Mouse (Mus musculus): ENCODE measurements around the gene Usp33.

The Usp33 gene

DNA sequence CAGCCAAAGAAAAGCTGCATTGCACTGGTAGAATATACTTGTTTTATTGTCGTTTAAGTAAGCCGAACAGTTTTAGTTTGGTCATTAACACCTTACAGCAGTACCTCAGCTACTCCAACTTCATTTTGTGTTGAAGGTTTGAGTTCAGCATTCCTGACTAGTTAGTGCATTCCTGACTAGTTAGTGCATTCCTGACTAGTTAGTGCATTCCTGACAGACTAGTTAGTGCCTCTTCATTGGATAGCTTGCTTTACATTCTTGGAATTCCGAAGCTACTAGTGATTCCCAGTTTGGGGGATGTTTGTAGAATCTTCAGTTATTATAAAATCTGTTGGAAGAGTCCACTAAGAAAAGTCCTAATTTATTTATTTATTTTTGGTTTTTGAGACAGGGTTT, 56.4 kb downstream of the Usp33 start:
- DNase-seq: no peak

DNA sequence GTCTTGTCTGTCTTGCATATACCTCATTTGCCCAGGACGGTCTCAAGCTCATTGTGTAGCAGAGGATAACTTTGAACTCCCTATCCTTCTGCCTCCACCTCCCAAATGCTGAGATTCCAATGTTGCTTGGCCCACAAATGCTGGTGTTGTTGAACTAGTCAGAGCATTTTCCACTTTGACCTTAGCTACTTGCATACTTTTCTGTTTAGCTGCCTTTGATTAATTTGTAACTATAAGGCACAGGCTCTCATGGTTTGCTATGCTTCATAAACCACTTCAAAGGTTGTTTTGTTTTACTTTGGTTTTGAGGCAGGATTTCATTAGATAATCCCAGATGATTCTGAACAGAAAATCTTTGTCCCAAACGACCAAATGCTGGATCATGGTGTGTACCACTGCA, 57.5 kb downstream of the Usp33 start:
- DNase-seq: peak; percentile 39 to 81

DNA sequence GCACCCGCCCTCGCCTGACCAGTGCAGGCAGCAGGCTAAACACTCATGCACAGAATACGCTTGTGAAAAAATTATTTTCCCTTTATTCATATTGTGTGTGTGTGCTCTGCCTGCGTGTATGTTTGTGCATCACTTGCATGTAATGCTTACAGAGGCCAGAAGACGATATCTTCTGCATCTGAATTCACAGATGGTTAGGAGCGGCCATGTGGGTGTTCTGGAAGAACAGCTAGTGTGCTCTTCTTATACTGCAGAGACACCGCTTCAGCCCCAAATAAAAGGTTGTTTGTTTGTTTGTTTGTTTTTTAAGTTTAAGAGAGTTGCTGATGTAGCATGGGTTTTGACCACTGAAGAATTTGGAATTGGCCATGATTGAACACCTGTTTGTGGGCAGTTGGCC, 59.1 kb downstream of the Usp33 start:
- DNase-seq: no peak

DNA sequence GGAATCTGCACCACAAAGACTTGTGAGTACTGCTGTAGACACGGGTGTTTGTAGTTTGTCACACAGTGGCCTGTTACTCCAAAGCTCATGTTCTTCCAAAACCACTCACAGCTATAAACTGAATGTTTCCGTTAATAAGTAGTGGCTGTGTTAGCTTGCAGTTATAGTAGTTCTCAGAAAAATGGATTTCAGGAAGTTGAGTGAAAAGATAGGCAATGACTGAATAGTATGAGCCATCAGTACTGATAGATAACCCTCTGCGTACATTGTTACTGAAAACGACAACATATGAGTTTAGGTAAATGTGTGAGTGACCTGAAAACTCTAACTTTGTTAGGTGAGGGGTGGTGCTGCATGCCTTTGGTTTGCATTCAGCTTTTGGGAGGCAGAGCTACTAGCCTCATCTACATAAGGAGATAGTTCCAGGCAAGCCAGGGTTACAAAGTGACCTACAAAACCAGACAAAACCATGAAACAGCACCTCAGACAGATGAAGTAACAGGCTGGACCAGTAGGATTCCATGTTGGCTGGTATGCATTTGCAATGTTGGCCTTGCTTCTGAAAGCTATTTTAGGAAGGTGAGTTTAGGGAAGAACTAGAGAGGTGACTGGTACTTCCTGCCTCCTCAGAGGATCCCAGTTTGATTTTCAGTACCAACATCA, 59.8 kb downstream of the Usp33 start:
- DNase-seq: no peak

DNA sequence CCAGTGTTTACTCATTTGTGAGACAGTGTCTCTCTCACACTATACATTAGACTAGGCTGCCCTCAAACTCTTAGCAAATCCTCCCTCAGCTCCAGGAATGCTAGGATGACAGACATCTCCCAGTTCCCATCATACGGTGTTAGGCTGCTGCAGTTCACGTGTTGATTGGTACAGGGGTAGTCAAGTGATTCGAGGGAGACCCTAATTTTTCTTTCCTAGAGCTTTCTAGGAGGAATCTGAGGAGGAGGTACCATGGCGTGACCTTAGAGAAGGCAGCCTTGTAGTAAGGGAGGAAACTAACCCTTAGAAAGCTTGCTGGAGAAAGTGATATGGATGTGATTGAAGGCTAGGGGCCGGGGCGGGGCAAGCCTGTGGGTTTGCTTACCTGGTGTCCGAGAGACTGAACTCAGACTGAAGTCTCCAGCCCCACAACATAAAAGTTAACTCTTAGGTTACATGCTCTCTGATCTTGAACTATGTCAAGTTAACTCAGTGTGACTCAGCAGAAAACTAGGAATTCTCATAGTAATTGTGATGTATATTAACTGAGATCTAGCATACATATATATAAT, 64.8 kb downstream of the Usp33 start:
- peak in 1 of 2 experiments; percentile 25 for DNase-seq

DNA sequence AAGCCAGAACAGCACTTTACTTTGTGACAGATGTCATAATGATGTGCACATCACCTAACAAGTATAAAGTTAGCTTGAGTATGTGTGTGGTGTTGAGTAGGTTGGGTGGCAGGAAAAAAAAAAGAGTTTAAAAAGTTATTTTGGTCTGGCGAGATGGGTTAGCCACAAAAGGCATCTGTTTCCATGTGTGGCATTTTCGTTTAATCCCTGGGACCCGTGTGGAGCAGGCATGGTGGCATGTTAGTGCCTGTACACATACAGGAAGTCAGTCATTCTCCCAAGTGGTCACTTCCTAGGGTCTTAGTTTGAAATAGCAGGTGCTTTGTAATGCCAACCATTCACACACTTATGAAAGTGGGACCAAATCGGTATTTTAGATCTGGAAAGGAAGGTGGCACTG, 66.1 kb downstream of the Usp33 start:
- no peak for DNase-seq

DNA sequence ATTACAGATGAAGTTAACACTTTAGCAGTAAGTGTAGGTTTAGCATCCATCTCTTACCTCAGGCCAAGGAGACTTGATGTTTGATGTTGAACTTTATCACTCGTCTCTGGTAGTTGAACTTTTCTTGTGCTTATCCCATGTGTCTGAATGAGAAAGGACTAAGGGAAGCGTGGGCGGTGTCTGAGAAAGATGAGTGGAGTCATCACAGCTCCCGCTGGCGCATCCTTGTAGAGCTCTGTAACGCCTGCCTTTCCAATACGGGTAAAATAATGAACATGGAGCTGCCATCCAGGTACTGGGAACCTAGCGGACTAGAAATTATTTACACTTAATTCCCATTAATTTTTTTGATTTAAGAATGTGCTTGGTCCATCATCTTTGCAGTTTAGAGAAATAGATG, 82.6 kb downstream of the Usp33 start:
- DNase-seq: no peak

DNA sequence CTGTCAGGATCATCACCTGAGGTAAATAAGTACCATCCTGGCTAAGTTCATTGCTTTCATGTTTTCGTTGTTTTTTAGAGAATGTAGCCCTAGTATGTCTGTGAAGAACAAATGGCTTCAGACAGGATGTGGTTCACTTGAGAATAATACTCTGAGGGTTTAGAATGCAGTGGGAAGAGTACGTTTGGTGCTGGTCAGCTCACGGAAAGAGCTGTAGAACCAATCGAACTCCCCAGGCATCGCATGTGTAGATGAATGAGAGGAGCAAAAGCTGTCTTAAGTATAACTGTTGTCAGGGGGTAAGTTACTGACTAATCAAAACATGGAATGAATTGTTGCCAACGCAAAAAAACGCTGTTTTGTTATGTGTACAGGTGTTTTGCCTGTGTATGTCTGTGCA, 86.4 kb downstream of the Usp33 start:
- no peak for DNase-seq

DNA sequence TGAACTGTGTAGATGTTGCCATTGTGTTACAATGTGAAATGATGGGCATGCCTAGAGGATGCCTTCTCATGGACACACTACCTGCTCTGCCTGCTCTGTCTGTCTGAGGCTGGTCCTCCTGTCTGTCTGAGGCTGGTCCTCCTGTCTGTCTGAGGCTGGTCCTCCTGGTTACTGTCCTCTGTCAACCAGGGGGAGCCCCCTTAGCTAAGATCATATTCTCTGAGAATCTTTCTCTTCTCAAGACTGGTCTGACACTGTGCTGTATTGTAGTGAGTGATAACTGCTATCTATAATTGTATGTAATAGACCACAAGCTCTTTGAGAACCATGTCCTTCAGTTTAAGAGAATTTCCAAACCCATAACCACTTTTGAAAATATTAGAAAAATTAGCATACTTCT, 89.3 kb downstream of the Usp33 start:
- DNase-seq: no peak

DNA sequence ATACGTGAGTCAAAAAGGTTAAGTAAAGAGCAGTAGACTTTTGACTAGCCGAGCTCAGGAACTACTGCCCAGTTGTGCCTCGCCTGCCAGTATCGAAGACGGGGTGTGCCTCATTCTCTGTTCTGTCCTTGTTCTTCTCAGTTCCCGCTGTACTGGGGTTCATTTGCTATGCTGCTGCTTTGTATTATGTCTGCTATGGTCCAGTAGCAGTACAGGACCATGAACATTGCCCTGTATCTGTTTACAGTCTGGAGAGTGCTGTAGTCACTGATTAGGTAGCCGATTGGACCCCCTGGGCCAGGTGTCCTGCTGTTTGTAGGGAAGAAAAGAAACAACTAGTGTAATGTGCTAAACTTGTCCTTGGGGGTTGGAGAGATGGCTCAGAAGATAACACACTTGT, 91.8 kb downstream of the Usp33 start:
- DNase-seq: peak; percentile 35 to 36

DNA sequence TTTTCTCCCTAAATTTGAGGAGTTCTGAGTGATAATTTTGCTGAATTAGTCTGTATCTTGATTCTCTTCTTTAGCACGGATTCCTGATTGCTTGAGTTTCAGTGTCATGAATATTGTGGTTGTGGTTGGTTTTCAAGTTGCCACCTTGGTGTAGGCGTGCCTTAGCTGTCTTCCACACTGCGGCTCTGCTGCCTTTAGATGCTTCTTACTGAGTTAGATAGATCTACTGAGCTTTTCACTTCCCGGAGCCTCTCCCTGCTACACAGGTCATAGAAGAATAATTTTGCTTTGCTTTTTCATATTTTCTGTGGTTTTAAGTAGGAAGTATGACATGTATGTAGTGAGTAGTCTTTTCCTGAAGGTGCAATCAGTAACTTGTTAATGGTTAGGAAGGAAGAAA, 96.5 kb downstream of the Usp33 start:
- no peak for DNase-seq

Measured in kidney, postnatal 36 days (tissue).